Mouse (Mus musculus): Measurements from ENCODE around the gene Dek. TPM values are rescaled to one million over a fixed set of nuclear protein-coding genes. Genes with fewer than 3 reads are reported as not detected.

Dek gene
- polyA plus RNA-seq, 1 experiment from 2014 or later: 145 TPM

- H3K27ac ChIP-seq: no peak overlapping the region
- H3K36me3 ChIP-seq (ENCODE audit: inconsistent target): peaks cover 77% of the 10 kb centered on the region
- H3K4me3 ChIP-seq (ENCODE audit: inconsistent target): no peak overlapping the region
- peaks cover 85% of the 10 kb centered on the region for H3K79me2 ChIP-seq (ENCODE audit: inconsistent target)
- WGBS (ENCODE audit: missing documents): 97% methylated on average over 2 of the region's 2 CpGs
Measured at GRCm38 (mm10) chr13:47093791-47094190, 12.2 kb downstream of the Dek start.

- Histone ChIP-seq H3K79me2 (ENCODE audit: inconsistent target) (peaks cover 40% of the 10 kb centered on the region), H3K4me3 (ENCODE audit: inconsistent target) (no peak overlapping the region), H3K36me3 (ENCODE audit: inconsistent target) (peaks cover 71% of the 10 kb centered on the region), H3K27ac (no peak overlapping the region)
- WGBS (ENCODE audit: missing documents): 77% methylated on average over 2 of the region's 2 CpGs
Measured at GRCm38 (mm10) chr13:47089271-47089670, 16.7 kb downstream of the Dek start.

DNA sequence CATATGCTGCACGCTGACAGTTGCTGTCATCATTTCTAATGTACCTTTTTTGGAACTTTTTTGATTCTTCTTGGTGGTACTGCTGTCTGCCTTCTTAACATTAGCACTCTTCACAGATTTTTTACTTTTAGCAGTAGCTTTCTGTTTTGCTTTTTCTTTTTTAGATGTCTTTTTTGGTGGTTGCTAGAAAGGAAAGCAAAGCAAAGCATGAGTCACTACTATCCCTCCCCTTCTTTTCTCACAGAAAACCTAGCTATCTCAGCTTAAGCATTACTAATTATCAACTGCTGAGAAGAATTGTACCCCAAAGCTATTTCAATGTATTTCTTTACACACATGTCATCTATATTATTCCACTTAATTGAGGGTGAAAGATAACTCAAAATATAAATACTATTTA lies 17.6 kb downstream of the Dek start:
- no peak overlapping the region for H3K27ac ChIP-seq
- H3K79me2 ChIP-seq (ENCODE audit: inconsistent target): peaks cover 32% of the 10 kb centered on the region
- 90% methylated on average over 1 of the region's 1 CpGs for WGBS (ENCODE audit: missing documents)
- H3K4me3 ChIP-seq (ENCODE audit: inconsistent target): no peak overlapping the region
- peaks cover 66% of the 10 kb centered on the region for H3K36me3 ChIP-seq (ENCODE audit: inconsistent target)

GRCm38 (mm10) chr13:47080905-47081505 lies 25.0 kb downstream of the Dek start:
- Histone ChIP-seq H3K79me2 (ENCODE audit: inconsistent target) (no peaks in the 10 kb centered on the region), H3K27ac (no peak overlapping the region), H3K4me3 (ENCODE audit: inconsistent target) (no peak overlapping the region), H3K36me3 (ENCODE audit: inconsistent target) (peaks cover 40% of the 10 kb centered on the region)
- 98% methylated on average over 4 of the region's 4 CpGs for WGBS (ENCODE audit: missing documents)

- no peaks in the 10 kb centered on the region for H3K79me2 ChIP-seq (ENCODE audit: inconsistent target)
- WGBS (ENCODE audit: missing documents): 87% methylated on average over 5 of the region's 5 CpGs
- no peak overlapping the region for H3K27ac ChIP-seq
- H3K4me3 ChIP-seq (ENCODE audit: inconsistent target): no peak overlapping the region
- H3K36me3 ChIP-seq (ENCODE audit: inconsistent target): peaks cover 31% of the 10 kb centered on the region
Measured at GRCm38 (mm10) chr13:47078799-47079198, 27.2 kb downstream of the Dek start.

GRCm38 (mm10) chr13:47077367-47077766 lies 28.6 kb downstream of the Dek start:
- H3K79me2 ChIP-seq (ENCODE audit: inconsistent target): no peaks in the 10 kb centered on the region
- peaks cover 35% of the 10 kb centered on the region for H3K36me3 ChIP-seq (ENCODE audit: inconsistent target)
- H3K27ac ChIP-seq: no peak overlapping the region
- H3K4me3 ChIP-seq (ENCODE audit: inconsistent target): no peak overlapping the region

DNA sequence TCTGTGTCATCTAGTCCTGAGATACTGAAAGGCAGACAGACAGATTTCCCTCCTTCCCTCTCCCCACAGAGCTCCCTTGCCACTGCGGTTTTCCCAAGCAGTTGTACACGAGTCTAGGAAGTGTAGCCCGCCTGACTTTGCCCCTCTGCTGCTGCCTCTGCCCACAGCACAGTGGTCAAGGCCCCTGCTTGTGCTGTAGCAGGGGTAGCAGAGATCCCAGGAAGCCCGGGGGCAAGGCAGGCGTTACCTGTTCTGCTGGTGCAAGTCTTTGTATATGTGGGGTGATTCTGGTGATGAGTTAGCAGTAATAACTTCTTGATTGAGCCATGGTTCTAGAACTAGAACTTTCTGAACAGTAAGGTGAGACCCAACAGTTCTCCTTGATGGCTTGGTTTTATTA lies 29.8 kb downstream of the Dek start:
- WGBS (ENCODE audit: missing documents): 90% methylated on average over 5 of the region's 5 CpGs
- Histone ChIP-seq H3K36me3 (ENCODE audit: inconsistent target) (peaks cover 29% of the 10 kb centered on the region; the same call in 1 of the 2 replicates), H3K27ac (no peak overlapping the region), H3K4me3 (ENCODE audit: inconsistent target) (no peak overlapping the region), H3K79me2 (ENCODE audit: inconsistent target) (no peaks in the 10 kb centered on the region)

DNA sequence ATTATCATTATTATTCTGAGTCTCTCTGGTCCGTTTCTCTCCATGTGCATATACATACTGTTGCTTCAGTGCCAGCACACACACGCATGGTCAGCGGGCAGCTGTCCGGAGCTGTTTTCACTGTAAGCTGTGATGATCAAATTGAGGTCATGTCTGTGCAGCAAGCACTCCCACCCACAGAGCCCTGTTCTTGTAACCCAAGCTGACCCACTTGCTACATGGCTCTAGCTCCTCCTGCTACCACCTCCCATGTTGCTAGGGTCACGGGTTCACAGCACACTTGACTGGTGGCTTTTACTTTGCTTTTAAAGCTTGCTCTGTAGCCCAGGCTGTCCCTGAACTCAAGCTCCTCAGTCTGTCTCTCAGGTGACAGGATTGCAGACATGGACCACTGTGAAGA lies 33.5 kb downstream of the Dek start:
- no peak overlapping the region for H3K27ac ChIP-seq
- H3K4me3 ChIP-seq (ENCODE audit: inconsistent target): no peak overlapping the region
- peaks cover 17% of the 10 kb centered on the region; the same call in 1 of the 2 replicates for H3K36me3 ChIP-seq (ENCODE audit: inconsistent target)
- WGBS (ENCODE audit: missing documents): 96% methylated on average over 5 of the region's 5 CpGs
- no peaks in the 10 kb centered on the region for H3K79me2 ChIP-seq (ENCODE audit: inconsistent target)

DNA sequence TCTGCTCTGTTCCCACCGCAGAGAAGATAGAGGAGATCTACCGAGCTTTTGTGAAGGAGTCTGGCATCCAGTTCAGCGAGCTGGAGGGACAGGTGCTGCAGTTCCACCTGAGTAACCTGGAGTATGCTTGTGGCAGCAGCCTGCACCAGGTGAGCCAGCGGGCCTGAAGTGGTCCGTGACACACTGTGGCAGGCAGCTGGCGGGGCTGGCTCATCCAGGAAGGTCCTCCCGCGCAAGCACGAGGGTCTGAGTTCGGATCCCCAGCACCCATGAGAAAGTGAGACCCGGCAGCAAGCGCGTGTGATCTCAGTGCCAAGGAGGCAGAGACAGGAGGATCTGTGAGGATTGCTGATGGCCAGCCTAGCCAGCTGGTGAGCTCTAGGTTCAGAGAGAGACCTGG lies 34.1 kb downstream of the Dek start:
- Histone ChIP-seq H3K36me3 (ENCODE audit: inconsistent target) (peaks cover 16% of the 10 kb centered on the region; the same call in 1 of the 2 replicates), H3K27ac (no peak overlapping the region), H3K79me2 (ENCODE audit: inconsistent target) (no peaks in the 10 kb centered on the region), H3K4me3 (ENCODE audit: inconsistent target) (no peak overlapping the region)
- WGBS (ENCODE audit: missing documents): 94% methylated on average over 12 of the region's 13 CpGs

GRCm38 (mm10) chr13:47070329-47071080 lies 35.5 kb downstream of the Dek start:
- Histone ChIP-seq H3K27ac (no peak overlapping the region), H3K36me3 (ENCODE audit: inconsistent target) (peaks cover 16% of the 10 kb centered on the region; the same call in 1 of the 2 replicates), H3K4me3 (ENCODE audit: inconsistent target) (no peak overlapping the region), H3K79me2 (ENCODE audit: inconsistent target) (no peaks in the 10 kb centered on the region)
- WGBS (ENCODE audit: missing documents): 96% methylated on average over 14 of the region's 15 CpGs

DNA sequence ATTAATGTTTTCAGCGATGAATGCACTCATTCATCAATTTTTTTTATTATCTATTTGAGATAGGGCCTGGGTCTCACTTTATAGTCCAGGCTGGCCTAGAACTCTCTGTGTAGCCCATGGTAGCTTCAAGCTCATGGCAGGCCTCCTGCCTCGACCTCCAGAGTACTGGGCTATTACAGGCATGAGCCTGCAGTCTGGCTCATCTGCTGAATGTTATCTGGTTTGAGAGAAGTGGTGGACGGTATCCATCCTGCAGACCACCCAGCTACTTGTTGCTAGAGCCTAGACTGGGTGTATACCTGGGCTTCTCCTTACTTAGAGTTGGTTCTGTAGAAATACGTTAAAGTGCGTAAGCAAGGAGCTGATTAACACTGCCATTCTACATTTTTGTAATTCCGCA lies 39.0 kb downstream of the Dek start:
- no peaks in the 10 kb centered on the region for H3K79me2 ChIP-seq (ENCODE audit: inconsistent target)
- no peak overlapping the region for H3K4me3 ChIP-seq (ENCODE audit: inconsistent target)
- peaks cover 11% of the 10 kb centered on the region; the same call in 1 of the 2 replicates for H3K36me3 ChIP-seq (ENCODE audit: inconsistent target)
- 97% methylated on average over 6 of the region's 6 CpGs for WGBS (ENCODE audit: missing documents)
- H3K27ac ChIP-seq: no peak overlapping the region

DNA sequence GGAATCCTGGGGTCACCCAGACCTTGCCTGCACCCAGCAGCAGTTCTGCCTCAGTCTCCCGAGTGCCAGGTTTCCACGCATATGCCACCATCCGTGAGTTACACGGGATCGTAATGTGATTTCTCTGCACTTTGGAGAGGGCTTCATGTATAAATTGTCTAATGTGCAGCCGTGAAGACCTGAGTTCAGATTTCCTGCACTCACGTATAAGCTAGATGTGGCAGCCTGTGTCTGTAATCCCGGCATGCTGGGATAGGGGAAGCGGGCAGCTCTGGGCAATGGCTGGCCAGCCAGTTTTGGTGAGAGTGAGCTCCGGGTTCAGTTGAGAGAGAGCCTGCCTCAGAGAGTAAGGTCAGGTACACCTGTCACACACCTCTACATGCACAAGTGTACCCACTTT lies 39.5 kb downstream of the Dek start:
- Histone ChIP-seq H3K36me3 (ENCODE audit: inconsistent target) (peaks cover 11% of the 10 kb centered on the region; the same call in 1 of the 2 replicates), H3K4me3 (ENCODE audit: inconsistent target) (no peak overlapping the region), H3K27ac (no peak overlapping the region), H3K79me2 (ENCODE audit: inconsistent target) (no peaks in the 10 kb centered on the region)
- WGBS (ENCODE audit: missing documents): 97% methylated on average over 10 of the region's 10 CpGs

GRCm38 (mm10) chr13:47063985-47064760 lies 41.8 kb downstream of the Dek start:
- H3K4me3 ChIP-seq (ENCODE audit: inconsistent target): no peak overlapping the region
- peaks cover 23% of the 10 kb centered on the region; the same call in 1 of the 2 replicates for H3K36me3 ChIP-seq (ENCODE audit: inconsistent target)
- 96% methylated on average over 15 of the region's 15 CpGs for WGBS (ENCODE audit: missing documents)
- H3K79me2 ChIP-seq (ENCODE audit: inconsistent target): no peaks in the 10 kb centered on the region
- no peak overlapping the region for H3K27ac ChIP-seq

- Histone ChIP-seq H3K79me2 (ENCODE audit: inconsistent target) (no peaks in the 10 kb centered on the region), H3K36me3 (ENCODE audit: inconsistent target) (peaks cover 23% of the 10 kb centered on the region; the same call in 1 of the 2 replicates), H3K27ac (no peak overlapping the region), H3K4me3 (ENCODE audit: inconsistent target) (no peak overlapping the region)
- WGBS (ENCODE audit: missing documents): 99% methylated on average over 17 of the region's 17 CpGs
Measured at GRCm38 (mm10) chr13:47062756-47063155, 43.2 kb downstream of the Dek start.

GRCm38 (mm10) chr13:47056781-47057180 lies 49.2 kb downstream of the Dek start:
- Histone ChIP-seq H3K79me2 (ENCODE audit: inconsistent target) (no peaks in the 10 kb centered on the region), H3K36me3 (ENCODE audit: inconsistent target) (peaks cover 26% of the 10 kb centered on the region; the same call in 1 of the 2 replicates), H3K4me3 (ENCODE audit: inconsistent target) (no peak overlapping the region), H3K27ac (no peak overlapping the region)
- 72% methylated on average over 5 of the region's 5 CpGs for WGBS (ENCODE audit: missing documents)
